Mouse (Mus musculus) small intestine, adult 10 weeks (tissue): ENCODE measurements around the gene Bcl2l13. TPM values are rescaled to one million over a fixed set of nuclear protein-coding genes. Genes with fewer than 3 reads are reported as not detected.

Experiments
- polyA plus RNA-seq: library from polyadenylated mRNA; stranded (reverse); fragments of 350-450 nt; fragmentation: Illumina TruSeq; extraction: RNeasy Lipid Tissue Mini Kit (QIAGEN cat#74804); gene quantifications from one replicate; pipeline ENCODE4 v1.2.3, GENCODE M21; 2014; ENCODE audit warnings: low replicate concordance

Bcl2l13 gene
- 6.6 TPM for polyA plus RNA-seq

DNA sequence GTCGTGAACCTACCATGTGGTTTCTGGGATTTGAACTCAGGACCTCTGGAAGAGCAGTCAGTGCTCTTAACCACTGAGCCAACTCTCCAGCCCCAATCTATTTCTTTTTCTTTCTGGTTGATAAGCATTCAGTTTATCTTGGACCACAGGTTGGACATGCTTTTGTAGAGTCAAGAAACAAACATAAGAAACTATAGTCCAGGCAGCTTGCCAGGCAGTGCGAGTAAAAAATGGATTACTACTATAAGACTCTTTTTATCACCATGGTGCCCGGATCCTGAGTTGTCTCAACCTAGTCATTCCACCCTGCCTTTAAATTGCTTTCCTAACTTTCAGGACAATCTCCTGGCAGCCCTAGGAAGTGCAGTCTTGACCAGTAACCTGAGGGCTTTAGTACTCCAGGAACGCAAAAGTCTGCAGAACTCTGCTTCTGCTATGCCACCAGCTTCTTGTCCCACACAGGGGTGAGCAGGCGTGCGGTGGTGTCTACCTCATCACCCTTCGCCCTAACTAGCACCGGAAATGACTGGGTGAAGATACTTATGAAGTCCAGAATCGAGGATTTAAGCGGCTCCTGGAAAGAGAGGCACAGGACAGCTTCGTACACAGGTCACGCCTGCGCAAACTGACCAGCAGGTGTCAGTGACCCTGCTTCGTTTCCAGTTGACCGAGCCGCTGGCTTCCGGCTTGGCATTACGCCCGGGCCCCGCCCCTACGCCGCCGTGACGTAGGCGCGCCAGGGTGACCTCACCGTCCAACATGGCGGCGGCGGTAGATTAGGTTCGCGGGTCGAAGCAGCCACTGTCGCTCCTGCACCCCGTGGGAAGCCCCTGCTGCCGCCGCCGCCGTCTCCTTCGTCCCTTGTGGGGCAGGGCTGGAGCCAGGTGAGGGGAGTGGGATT, at the start of gene Bcl2l13:
Bcl2l13 (plus strand) TSS at position 739 of the 901 bp plus-strand sequence.

DNA sequence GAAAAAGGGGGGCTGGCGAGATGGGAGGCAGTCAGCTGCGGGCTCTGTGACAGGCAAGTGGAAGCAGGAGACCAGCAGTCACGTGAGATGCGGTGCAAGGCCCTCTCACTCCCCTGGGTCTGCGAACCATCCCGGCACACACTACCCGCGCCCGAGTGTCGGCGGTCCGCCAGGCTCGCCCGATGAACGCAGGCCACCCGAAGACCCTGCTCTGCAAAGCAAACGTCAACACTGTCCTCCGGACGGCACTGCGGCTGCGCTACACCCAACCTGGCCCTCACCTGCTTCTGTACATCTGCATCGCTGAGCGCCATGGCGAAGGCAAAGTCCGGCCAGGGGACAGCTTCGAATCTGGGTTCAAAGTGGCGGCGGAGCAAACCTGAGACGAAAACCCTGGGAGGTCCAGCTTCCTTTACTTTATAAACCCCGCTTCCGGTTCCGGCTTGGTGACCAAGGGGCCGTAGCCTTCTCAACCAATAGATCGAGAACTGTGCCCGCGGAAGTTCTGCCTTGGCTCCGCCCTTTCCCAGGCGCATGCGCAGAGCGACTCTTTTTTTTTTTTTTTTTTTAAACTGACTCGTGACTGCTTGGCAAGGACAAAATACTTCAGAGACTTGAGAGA, 13.6 kb upstream of the Bcl2l13 start, which contains the start of gene Atp6v1e1:
Atp6v1e1 (minus strand) TSS at position 487 of the 622 bp plus-strand sequence.

DNA sequence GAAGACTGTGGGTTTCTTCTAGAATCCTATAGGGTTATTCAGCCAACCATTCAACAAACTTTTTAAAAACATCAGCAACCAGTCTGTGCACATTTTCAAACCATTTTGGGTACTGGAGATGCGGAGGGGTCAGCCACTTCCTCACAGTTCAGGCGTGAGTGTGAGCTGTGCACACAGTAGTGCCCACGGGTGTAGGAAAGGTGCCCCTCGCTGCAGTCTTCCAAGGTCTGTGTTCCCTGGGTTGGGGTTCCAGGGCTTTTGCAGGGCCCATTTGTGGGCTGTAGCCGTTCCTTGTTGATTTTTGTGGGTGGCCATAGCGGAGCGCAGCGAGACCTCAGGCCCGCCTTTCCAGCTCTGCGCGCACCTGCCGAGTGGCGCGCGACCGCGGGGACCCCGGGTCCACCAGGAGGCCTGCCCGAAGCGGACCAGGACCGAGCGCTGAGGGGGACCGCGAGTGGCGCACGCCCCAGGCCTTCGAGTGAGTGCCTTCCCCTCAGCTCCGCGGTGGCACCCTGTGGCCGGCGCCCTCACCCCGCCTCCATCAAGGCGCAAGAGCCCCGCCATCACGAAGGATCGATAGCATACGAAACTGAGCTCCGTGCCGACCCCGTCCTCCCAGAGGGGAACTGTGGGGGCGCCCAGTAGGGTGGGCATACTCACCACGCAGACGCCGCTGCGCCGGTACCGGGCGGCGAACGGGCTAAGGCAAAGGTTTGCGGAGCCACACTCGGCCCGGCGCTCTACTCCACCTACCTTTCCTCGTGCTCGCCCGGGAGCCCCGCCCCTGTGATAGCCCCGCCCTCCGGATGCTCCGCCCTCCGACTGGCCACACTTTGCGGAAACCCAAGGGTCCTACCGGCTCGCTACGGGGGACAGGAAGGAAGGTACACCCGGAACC, 80.3 kb downstream of the Bcl2l13 start, which contains the start of gene Bid:
Bid (minus strand) TSS at position 780 of the 898 bp plus-strand sequence.

Other genes starting within 250 kb of the Bcl2l13 start
- gene Cecr2, start 169.8 kb upstream of the Bcl2l13 start, polyA plus RNA-seq: 0.26 TPM
- not detected for gene Slc25a18, start 62.6 kb upstream of the Bcl2l13 start, polyA plus RNA-seq
- gene Atp6v1e1, start 13.4 kb upstream of the Bcl2l13 start, polyA plus RNA-seq: 318 TPM
- 6.2 TPM for gene Bid, start 80.6 kb downstream of the Bcl2l13 start, polyA plus RNA-seq